Mouse (Mus musculus) lung, adult 2 months (tissue): ENCODE results near the gene Zscan2. TPM values are rescaled to one million over a fixed set of nuclear protein-coding genes. Genes with fewer than 3 reads are reported as not detected.
A peak's percentile ranks its signal among the peaks of the same experiment; 100 is the strongest.

Experiments used
- DNase-seq: peaks from one replicate; pipeline ENCODE4 v3.0.0; 2022
- H3K4me1 ChIP-seq: fragments of 200-500 bp; 2 replicates; pipeline ENCODE4 v1.6.1; 2011; ENCODE audit warnings: low read length; ENCODE audit not compliant: control insufficient read depth, insufficient read depth
- H3K4me3 ChIP-seq: fragments of 200-500 bp; replicated peaks from 2 replicates; pipeline ENCODE3; 2011; ENCODE audit warnings: low read depth, mild to moderate bottlenecking, control low read depth, low read length; ENCODE audit errors: extremely low read depth
- CTCF ChIP-seq: fragments of 200-500 bp; IDR thresholded peaks from 2 replicates; pipeline ENCODE4 v1.5.1; 2011; ENCODE audit warnings: mild to moderate bottlenecking, low read length, control low read depth; ENCODE audit not compliant: insufficient read depth
- POLR2A ChIP-seq: fragments of 200-500 bp; IDR thresholded peaks from 2 replicates; pipeline ENCODE4 v1.6.1; 2011; ENCODE audit warnings: low read depth, mild to moderate bottlenecking, control low read depth, low read length, borderline replicate concordance; ENCODE audit errors: extremely low read depth
- WGBS: fragments of 180-500 bp; shearing (Covaris S2); methylation state at CpG from one replicate; pipeline ENCODE4 v1.1.7; 2018; 5-methylcytosine and 5-hydroxymethylcytosine counted together
- polyA plus RNA-seq: library from polyadenylated mRNA; depleted of rRNA; stranded (reverse); fragments of >200 nt; gene quantifications from 2 replicates; pipeline ENCODE4 v1.2.3, GENCODE M21; 2012

The Zscan2 gene
- polyA plus RNA-seq, 1 experiment = 6.2 TPM

DNA sequence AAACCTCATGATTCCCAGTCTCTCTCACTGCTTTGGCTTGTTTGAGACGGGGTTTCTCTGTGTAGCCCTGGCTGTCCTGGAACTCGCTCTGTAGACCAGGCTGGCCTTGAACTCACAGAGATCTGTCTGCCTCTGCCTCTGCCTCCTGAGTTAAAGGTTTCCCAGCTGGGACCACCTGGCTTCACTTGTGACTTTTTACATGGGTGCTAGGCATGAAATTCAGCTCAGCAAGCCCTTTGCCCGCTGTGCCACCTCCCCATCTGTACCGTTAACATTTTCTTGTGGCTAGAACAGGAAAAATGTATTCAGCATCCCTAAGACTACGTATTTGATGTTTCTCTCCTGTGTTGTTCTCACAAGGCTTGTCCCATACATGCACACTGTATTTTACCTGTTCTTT is 10.2 kb upstream of the Zscan2 start:
- TF ChIP-seq CTCF (no peak), POLR2A (no peak)
- Histone ChIP-seq H3K4me3 (no peak overlapping the region), H3K4me1 (peaks cover 3% of the 10 kb centered on the region; the same call in 1 of the 2 replicates)
- WGBS = 81% methylated on average over 5 of the region's 5 CpGs
- DNase-seq = no peak

DNA sequence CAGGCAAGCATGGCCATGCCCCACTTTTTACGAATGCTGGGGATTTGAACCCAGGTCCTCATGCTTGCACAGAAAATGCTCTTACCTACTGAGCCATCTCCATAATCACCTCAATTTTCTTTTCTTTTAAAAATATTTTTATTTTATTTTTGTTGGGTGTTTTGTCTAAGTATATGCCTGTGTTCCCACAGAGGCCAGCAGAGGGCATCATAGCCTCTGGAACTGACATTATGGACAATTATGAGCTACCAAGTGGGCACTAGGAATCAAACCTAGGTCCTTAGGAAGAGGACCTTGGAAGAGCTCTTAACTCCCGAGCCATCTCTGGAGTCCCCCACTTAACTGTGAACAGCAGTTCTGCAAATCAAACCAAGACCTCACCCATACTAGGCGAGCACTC is 7.5 kb upstream of the Zscan2 start:
- DNase-seq = no peak
- TF ChIP-seq CTCF (no peak), POLR2A (no peak)
- H3K4me3 ChIP-seq = no peak overlapping the region
- WGBS = 90% methylated on average over 3 of the region's 3 CpGs
- no peaks in the 10 kb centered on the region for H3K4me1 ChIP-seq

GRCm38 (mm10) chr7:80855316-80855715 is 5.4 kb upstream of the Zscan2 start:
- no peaks in the 10 kb centered on the region for H3K4me1 ChIP-seq

GRCm38 (mm10) chr7:80857181-80857580 is 3.5 kb upstream of the Zscan2 start:
- TF ChIP-seq POLR2A = no peak
- peak; percentile 89 for TF ChIP-seq CTCF
- 16% methylated on average over 6 of the region's 6 CpGs for WGBS
- H3K4me1 ChIP-seq = peaks cover 3% of the 10 kb centered on the region; the same call in 1 of the 2 replicates
- DNase-seq = peak; percentile 79
- no peak overlapping the region for H3K4me3 ChIP-seq

More at GRCm38 (mm10) chr7:80855316-80855715, 5.4 kb upstream of the Zscan2 start:
- TF ChIP-seq POLR2A (no peak), CTCF (no peak)
- H3K4me3 ChIP-seq = no peak overlapping the region
- DNase-seq = no peak

GRCm38 (mm10) chr7:80860227-80860626 is 493 bp upstream of the Zscan2 start:
- TF ChIP-seq POLR2A = peak; percentile 14; the same call in 1 of the 2 replicates
- no peak for TF ChIP-seq CTCF
- DNase-seq = peak; percentile 70
- 0% methylated on average over 13 of the region's 13 CpGs for WGBS
- Histone ChIP-seq H3K4me1 (peaks cover 18% of the 10 kb centered on the region), H3K4me3 (peak overlapping the region; percentile 78)

DNA sequence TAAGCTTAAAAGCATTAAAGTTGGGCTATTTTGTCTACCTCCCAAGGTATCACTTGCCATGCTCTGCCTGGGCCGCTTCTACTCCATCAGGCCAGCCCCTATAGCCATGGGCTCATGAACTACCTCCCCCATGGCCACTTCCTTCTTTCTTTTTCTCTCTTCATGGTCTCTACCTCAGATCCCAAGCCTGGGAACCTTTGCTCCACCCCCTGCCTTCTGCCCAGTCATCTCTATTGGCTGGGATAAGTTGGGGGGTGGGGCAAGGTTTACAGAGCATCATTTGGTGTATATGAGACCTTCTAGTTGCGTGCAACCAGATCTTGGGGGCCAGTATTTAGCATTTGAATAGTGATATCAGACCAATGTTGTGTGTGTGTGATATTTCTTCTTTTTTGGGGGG is 1.8 kb downstream of the Zscan2 start:
- TF ChIP-seq POLR2A = no peak
- TF ChIP-seq CTCF = no peak
- WGBS = 87% methylated on average over 2 of the region's 2 CpGs

DNA sequence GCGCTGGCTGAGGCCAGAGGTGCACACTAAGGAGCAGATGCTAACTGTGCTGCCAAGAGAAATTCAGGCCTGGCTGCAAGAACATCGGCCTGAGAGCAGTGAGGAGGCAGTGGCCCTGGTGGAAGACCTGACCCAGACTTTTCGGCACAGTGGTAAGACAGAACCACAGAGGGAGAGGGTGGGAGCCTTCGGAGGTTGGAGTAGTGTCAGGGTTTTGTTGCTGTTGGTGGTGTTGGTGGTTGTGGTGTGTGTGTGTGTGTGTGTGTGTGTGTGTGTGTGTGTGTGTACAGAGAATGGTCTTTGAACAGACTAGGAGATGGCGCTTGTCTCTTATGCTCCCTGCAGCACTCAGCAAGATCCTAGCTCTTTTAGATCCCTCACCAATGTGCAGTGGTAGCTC is 2.8 kb downstream of the Zscan2 start:
- no peak for DNase-seq

More for the DNA sequence above, 1.8 kb downstream of the Zscan2 start:
- DNase-seq = no peak
- Histone ChIP-seq H3K4me3 (no peak overlapping the region), H3K4me1 (peaks cover 26% of the 10 kb centered on the region)

DNA sequence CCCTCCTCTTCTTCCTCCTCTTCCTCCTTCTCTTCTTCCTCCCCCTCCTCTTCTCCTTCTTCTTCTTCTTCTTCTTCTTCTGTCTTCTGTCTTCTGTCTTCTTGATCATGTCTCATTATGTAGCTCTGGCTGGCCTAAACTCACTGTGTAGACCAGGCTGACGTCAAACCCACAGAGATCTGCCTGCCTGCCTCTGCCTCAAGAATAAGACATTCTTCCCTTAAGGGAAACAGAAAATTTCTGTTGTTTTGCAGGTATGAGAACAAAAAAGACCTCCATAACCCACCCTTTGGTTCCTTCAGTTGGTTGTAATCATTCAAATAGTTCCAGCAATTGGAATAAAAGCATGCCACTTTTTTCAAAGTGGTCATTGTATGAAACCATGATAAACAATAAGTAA is 3.4 kb downstream of the Zscan2 start:
- TF ChIP-seq CTCF = no peak
- Histone ChIP-seq H3K4me3 (no peak overlapping the region), H3K4me1 (peaks cover 26% of the 10 kb centered on the region)
- no peak for DNase-seq
- WGBS = 43% methylated on average over 1 of the region's 1 CpGs

More for the DNA sequence above, 2.8 kb downstream of the Zscan2 start:
- Histone ChIP-seq H3K4me3 (no peak overlapping the region), H3K4me1 (peaks cover 26% of the 10 kb centered on the region)
- no peak for TF ChIP-seq CTCF
- no peak for TF ChIP-seq POLR2A
- WGBS = 65% methylated on average over 5 of the region's 5 CpGs

- TF ChIP-seq CTCF (no peak), POLR2A (no peak)
- H3K4me1 ChIP-seq = peaks cover 26% of the 10 kb centered on the region
- no peak for DNase-seq
- no peak overlapping the region for H3K4me3 ChIP-seq
- WGBS = 35% methylated on average over 8 of the region's 8 CpGs
Observed at GRCm38 (mm10) chr7:80864831-80865230, 4.1 kb downstream of the Zscan2 start.

- peaks cover 26% of the 10 kb centered on the region for H3K4me1 ChIP-seq
- TF ChIP-seq CTCF (no peak), POLR2A (no peak)
- no peak overlapping the region for H3K4me3 ChIP-seq
- 60% methylated on average over 7 of the region's 7 CpGs for WGBS
- DNase-seq = no peak
Observed at GRCm38 (mm10) chr7:80865521-80865920, 4.8 kb downstream of the Zscan2 start.
